Comparison of ENCODE assay signal across 7 mouse cellular contexts in genomic region chr5:145139571-145140519, GRCm38 (mm10). TPM values are rescaled to one million over a fixed set of nuclear protein-coding genes. Genes with fewer than 3 reads are reported as not detected.
A peak's percentile ranks its signal among the peaks of the same experiment; 100 is the strongest.
DNase-seq lines count a peak whose midpoint lies in the region; ATAC-seq and TF ChIP-seq lines count a peak whose summit lies in the region.

Gene Pdap1 (minus strand): TSS chr5:145140238.
Gene Bud31 (plus strand): TSS chr5:145140362.

- H3K9ac ChIP-seq in intestine, postnatal 0 days (ENCODE audit: low read depth, low read length): peak within 1 kb of the TSS; percentile 89
- H3K9ac ChIP-seq in midbrain, embryonic 12.5 days (replicated peaks): peak within 1 kb of the TSS; percentile 91

- TF ChIP-seq CTCF in intestine, postnatal 0 days (IDR thresholded peaks at IDR 0.05; ENCODE audit: low read depth): 0 out of 2 replicates have a peak, but pooled peaks have one; percentile 14
- no peak for TF ChIP-seq CTCF in small intestine, adult 2 months (IDR thresholded peaks at IDR 0.05; ENCODE audit: extremely low read depth, insufficient read length, insufficient replicate concordance, low read depth, low read length)

- H3K36me3 ChIP-seq in intestine, postnatal 0 days (ENCODE audit: control insufficient read depth, insufficient read depth): peaks cover 43% of the 10 kb centered on the region
- H3K36me3 ChIP-seq in midbrain, embryonic 12.5 days: peaks cover 58% of the 10 kb centered on the region
- H3K36me3 ChIP-seq in small intestine, adult 2 months (ENCODE audit: control insufficient read depth, insufficient read depth, low read length): peaks cover 37% of the 10 kb centered on the region

- DNase-seq in adrenal gland, adult 8-10 months: peak; percentile 92
- DNase-seq in embryo, embryonic 9.5 days (ENCODE audit: extremely low spot score): peak; percentile 93
- no peak for DNase-seq in gonadal fat pad, adult 2 months (ENCODE audit: low read depth)
- peak; percentile 94 for DNase-seq in left cerebral cortex, postnatal 4 days

- WGBS in intestine, postnatal 0 days: under 1% methylated on average over 83 of the region's 84 CpGs
- under 1% methylated on average over 82 of the region's 84 CpGs for WGBS in midbrain, embryonic 12.5 days
- under 1% methylated on average over 84 of the region's 84 CpGs for WGBS in small intestine, adult 2 months

- H3K27ac ChIP-seq in intestine, postnatal 0 days (ENCODE audit: low read depth, low read length): peak within 1 kb of the TSS; percentile 86
- peak within 1 kb of the TSS; percentile 82 for H3K27ac ChIP-seq in midbrain, embryonic 12.5 days (replicated peaks)
- H3K27ac ChIP-seq in small intestine, adult 2 months (ENCODE audit: insufficient read depth, low read depth, low read length): peak within 1 kb of the TSS; percentile 96

- peaks cover 9% of the 10 kb centered on the region for H3K4me1 ChIP-seq in intestine, postnatal 0 days (replicated peaks; ENCODE audit: control insufficient read depth, insufficient read depth, low read length)
- peaks cover 27% of the 10 kb centered on the region for H3K4me1 ChIP-seq in midbrain, embryonic 12.5 days
- peaks cover 4% of the 10 kb centered on the region; the same call in 1 of the 2 replicates for H3K4me1 ChIP-seq in small intestine, adult 2 months (ENCODE audit: control insufficient read depth, insufficient read depth, insufficient read length, low read length)

- ATAC-seq in intestine, postnatal 0 days: peak; percentile 91
- peak; percentile 95 for ATAC-seq in midbrain, embryonic 12.5 days (ENCODE audit: low FRiP score, low read depth)

- no peaks in the 10 kb centered on the region for H3K9me3 ChIP-seq in intestine, postnatal 0 days (ENCODE audit: control insufficient read depth)
- H3K9me3 ChIP-seq in midbrain, embryonic 12.5 days: no peaks in the 10 kb centered on the region

- peak; percentile 85 for TF ChIP-seq POLR2A in small intestine, adult 2 months (IDR thresholded peaks at IDR 0.05; ENCODE audit: low read depth, low read length)

- peak within 1 kb of the TSS; percentile 80 for H3K4me2 ChIP-seq in intestine, postnatal 0 days (replicated peaks; ENCODE audit: low read depth)
- peak within 1 kb of the TSS; percentile 93 for H3K4me2 ChIP-seq in midbrain, embryonic 12.5 days (replicated peaks)

- intact Hi-C loops in left cerebral cortex, postnatal 4 days (cut with DNase I): no loop called here

- H3K4me3 ChIP-seq in intestine, postnatal 0 days (ENCODE audit: low read depth, low read length): peak within 1 kb of the TSS; percentile 84
- peak within 1 kb of the TSS; percentile 94 for H3K4me3 ChIP-seq in midbrain, embryonic 12.5 days
- H3K4me3 ChIP-seq in small intestine, adult 2 months (ENCODE audit: low read depth, low read length): peak within 1 kb of the TSS; percentile 82

- no peaks in the 10 kb centered on the region for H3K27me3 ChIP-seq in intestine, postnatal 0 days (replicated peaks; ENCODE audit: control insufficient read depth, insufficient read depth, low read length)
- H3K27me3 ChIP-seq in midbrain, embryonic 12.5 days: no peaks in the 10 kb centered on the region
- no peaks in the 10 kb centered on the region for H3K27me3 ChIP-seq in small intestine, adult 2 months (ENCODE audit: control insufficient read depth, insufficient read depth, low read length)

RNA-seq across cellular contexts. Expression of gene Pdap1, which starts in this region (rescaled TPM):
- total RNA-seq in adrenal gland, adult 8-10 months (2022): 10 to 100 TPM; 60.2 to 98.3 (median 79.4) TPM
- 22.7 and 25.9 TPM in 2 replicates for polyA plus RNA-seq in gonadal fat pad, adult 2 months (2012; rRNA removed)
- 49.4 and 55.5 TPM in 2 replicates for polyA plus RNA-seq in intestine, postnatal 0 days (2015; fragmentation: Nextera tagmentation; extraction: Ambion mirVana)
- total RNA-seq in left cerebral cortex, postnatal 4 days (2021): 100 to 1,000 TPM; 136 to 144 TPM
- polyA plus RNA-seq in midbrain, embryonic 12.5 days (2016; fragmentation: Nextera tagmentation; extraction: Ambion mirVana): 131 and 138 TPM in 2 replicates
- 8.5 and 18.7 TPM in 2 replicates for polyA plus RNA-seq in small intestine, adult 2 months (2012; rRNA removed)

RNA-seq across cellular contexts. Expression of gene Bud31, which starts in this region (rescaled TPM):
- total RNA-seq in adrenal gland, adult 8-10 months (2022): 10 to 100 TPM; 93.0 to 98.7 (median 95.5) TPM
- 42.6 and 72.1 TPM in 2 replicates for polyA plus RNA-seq in gonadal fat pad, adult 2 months (2012; rRNA removed)
- 155 and 160 TPM in 2 replicates for polyA plus RNA-seq in intestine, postnatal 0 days (2015; fragmentation: Nextera tagmentation; extraction: Ambion mirVana)
- 100 to 1,000 TPM; 101 to 104 TPM for total RNA-seq in left cerebral cortex, postnatal 4 days (2021)
- polyA plus RNA-seq in midbrain, embryonic 12.5 days (2016; fragmentation: Nextera tagmentation; extraction: Ambion mirVana): 228 and 230 TPM in 2 replicates
- 28.1 and 52.8 TPM in 2 replicates for polyA plus RNA-seq in small intestine, adult 2 months (2012; rRNA removed)
